Mouse (Mus musculus) neural tube, embryonic 11.5 days (tissue): Measurements from ENCODE around the gene Miga1. TPM values are rescaled to one million over a fixed set of nuclear protein-coding genes. Genes with fewer than 3 reads are reported as not detected.

Experiments used
- ATAC-seq: fragments of 200-750 bp; cut with Nextera tagmentation; 2 replicates; pipeline ENCODE4 v1.8.0; 2017; ENCODE audit warnings: moderate number of reproducible peaks, mild to moderate bottlenecking, moderate TSS enrichment, moderate library complexity; ENCODE audit not compliant: insufficient read depth, low FRiP score, low TSS enrichment
- DNase-seq: peaks from one replicate; pipeline ENCODE4 v3.0.0-alpha.2; 2015; ENCODE audit warnings: low spot score
- H3K27ac ChIP-seq: fragments of 300-500 bp; sonication (generic); 2 replicates; pipeline ENCODE4 v1.5.1; 2014; ENCODE audit warnings: low read depth, mild to moderate bottlenecking, low read length
- H3K27me3 ChIP-seq: fragments of 300-500 bp; sonication (generic); 2 replicates; pipeline ENCODE4 v1.6.1; 2014; ENCODE audit warnings: mild to moderate bottlenecking, low read length, mixed read lengths; ENCODE audit not compliant: control insufficient read depth, insufficient read depth
- H3K36me3 ChIP-seq: fragments of 300-500 bp; sonication (generic); 2 replicates; pipeline ENCODE4 v1.6.1; 2014; ENCODE audit warnings: mild to moderate bottlenecking, low read length, moderate library complexity, mixed read lengths; ENCODE audit not compliant: control insufficient read depth, insufficient read depth
- H3K4me1 ChIP-seq: fragments of 300-500 bp; sonication (generic); 2 replicates; pipeline ENCODE4 v1.6.1; 2014; ENCODE audit warnings: low read length, mixed read lengths; ENCODE audit not compliant: control insufficient read depth, insufficient read depth
- H3K4me2 ChIP-seq: fragments of 300-500 bp; sonication (generic); 2 replicates; pipeline ENCODE4 v1.6.1; 2014; ENCODE audit warnings: low read depth, mild to moderate bottlenecking, moderate library complexity
- H3K4me3 ChIP-seq: fragments of 300-500 bp; sonication (generic); 2 replicates; pipeline ENCODE4 v1.5.1; 2014; ENCODE audit warnings: low read depth, low read length
- H3K9ac ChIP-seq: fragments of 300-500 bp; sonication (generic); 2 replicates; pipeline ENCODE4 v1.6.1; 2014; ENCODE audit warnings: mild to moderate bottlenecking, low read length
- H3K9me3 ChIP-seq: fragments of 300-500 bp; sonication (generic); 2 replicates; pipeline ENCODE4 v1.6.1; 2016; ENCODE audit warnings: low read length; ENCODE audit not compliant: control insufficient read depth
- WGBS: fragments of 180-500 bp; shearing (Covaris S2); extraction: QIAGEN DNeasy Blood & Tissue Kit; methylation state at CpG from one replicate; pipeline ENCODE4 v1.1.7; 2014; 5-methylcytosine and 5-hydroxymethylcytosine counted together
- polyA plus RNA-seq: library from polyadenylated mRNA; unstranded; fragments of >200 nt; fragmentation: Nextera tagmentation; extraction: Ambion mirVana; gene quantifications from 2 replicates; pipeline ENCODE4 v1.2.1, GENCODE M21; 2014

The Miga1 gene
- polyA plus RNA-seq, 1 experiment from 2014 or later: 20.6 TPM

- Histone ChIP-seq H3K27me3 (no peaks in the 10 kb centered on the region), H3K27ac (no peak overlapping the region), H3K9me3 (no peaks in the 10 kb centered on the region), H3K36me3 (no peaks in the 10 kb centered on the region; the same call in 1 of the 2 replicates), H3K4me1 (no peaks in the 10 kb centered on the region), H3K9ac (no peak overlapping the region), H3K4me3 (no peak overlapping the region), H3K4me2 (no peak overlapping the region)
- DNase-seq: no peak
- no peak for ATAC-seq
- WGBS: 90% methylated on average over 5 of the region's 5 CpGs
These were observed 44.3 kb downstream of the Miga1 start for GRCm38 (mm10) chr3:152295896-152296295.

- H3K27me3 ChIP-seq: no peaks in the 10 kb centered on the region
- no peak overlapping the region for H3K4me3 ChIP-seq
- DNase-seq (no peak), ATAC-seq (no peak)
- no peaks in the 10 kb centered on the region for H3K4me1 ChIP-seq
- no peak overlapping the region for H3K4me2 ChIP-seq
- 83% methylated on average over 3 of the region's 3 CpGs for WGBS
- no peaks in the 10 kb centered on the region; the same call in 1 of the 2 replicates for H3K36me3 ChIP-seq
- H3K27ac ChIP-seq: no peak overlapping the region
- H3K9me3 ChIP-seq: no peaks in the 10 kb centered on the region
- H3K9ac ChIP-seq: no peak overlapping the region
These were observed 45.8 kb downstream of the Miga1 start for GRCm38 (mm10) chr3:152294400-152294799.

GRCm38 (mm10) chr3:152293530-152294181, 46.6 kb downstream of the Miga1 start:
- H3K4me3 ChIP-seq: no peak overlapping the region
- no peaks in the 10 kb centered on the region for H3K9me3 ChIP-seq
- H3K27me3 ChIP-seq: no peaks in the 10 kb centered on the region
- H3K4me2 ChIP-seq: no peak overlapping the region
- ATAC-seq (no peak), DNase-seq (no peak)
- no peaks in the 10 kb centered on the region; the same call in 1 of the 2 replicates for H3K36me3 ChIP-seq
- 91% methylated on average over 13 of the region's 13 CpGs for WGBS
- no peaks in the 10 kb centered on the region for H3K4me1 ChIP-seq
- no peak overlapping the region for H3K9ac ChIP-seq
- H3K27ac ChIP-seq: no peak overlapping the region

- no peak overlapping the region for H3K9ac ChIP-seq
- H3K4me1 ChIP-seq: no peaks in the 10 kb centered on the region
- 83% methylated on average over 6 of the region's 6 CpGs for WGBS
- H3K4me2 ChIP-seq: no peak overlapping the region
- H3K36me3 ChIP-seq: peaks cover 2% of the 10 kb centered on the region; the same call in 1 of the 2 replicates
- ATAC-seq (no peak), DNase-seq (no peak)
- H3K27me3 ChIP-seq: no peaks in the 10 kb centered on the region
- no peak overlapping the region for H3K27ac ChIP-seq
- H3K4me3 ChIP-seq: no peak overlapping the region
- no peaks in the 10 kb centered on the region for H3K9me3 ChIP-seq
These were observed 48.3 kb downstream of the Miga1 start for GRCm38 (mm10) chr3:152291895-152292294.

GRCm38 (mm10) chr3:152290175-152290798, 49.9 kb downstream of the Miga1 start:
- ATAC-seq (no peak), DNase-seq (no peak)
- Histone ChIP-seq H3K9me3 (no peaks in the 10 kb centered on the region), H3K27me3 (no peaks in the 10 kb centered on the region), H3K4me2 (no peak overlapping the region), H3K36me3 (peaks cover 4% of the 10 kb centered on the region), H3K27ac (no peak overlapping the region), H3K4me3 (no peak overlapping the region), H3K9ac (no peak overlapping the region), H3K4me1 (no peaks in the 10 kb centered on the region)
- WGBS: 86% methylated on average over 17 of the region's 17 CpGs

GRCm38 (mm10) chr3:152288740-152289139, 51.5 kb downstream of the Miga1 start:
- H3K9ac ChIP-seq: no peak overlapping the region
- no peaks in the 10 kb centered on the region for H3K9me3 ChIP-seq
- H3K36me3 ChIP-seq: peaks cover 4% of the 10 kb centered on the region
- WGBS: 96% methylated on average over 4 of the region's 4 CpGs
- no peak overlapping the region for H3K4me3 ChIP-seq
- H3K4me1 ChIP-seq: no peaks in the 10 kb centered on the region
- H3K27ac ChIP-seq: no peak overlapping the region
- no peak for ATAC-seq
- no peaks in the 10 kb centered on the region for H3K27me3 ChIP-seq
- DNase-seq: no peak
- no peak overlapping the region for H3K4me2 ChIP-seq

GRCm38 (mm10) chr3:152288276-152288675, 51.9 kb downstream of the Miga1 start:
- ATAC-seq: no peak
- H3K36me3 ChIP-seq: peaks cover 6% of the 10 kb centered on the region
- DNase-seq: no peak

GRCm38 (mm10) chr3:152287810-152288209, 52.4 kb downstream of the Miga1 start:
- DNase-seq (no peak), ATAC-seq (no peak)
- Histone ChIP-seq H3K4me3 (no peak overlapping the region), H3K36me3 (peaks cover 6% of the 10 kb centered on the region), H3K4me2 (no peak overlapping the region), H3K9ac (no peak overlapping the region), H3K27ac (no peak overlapping the region), H3K27me3 (no peaks in the 10 kb centered on the region), H3K4me1 (no peaks in the 10 kb centered on the region), H3K9me3 (no peaks in the 10 kb centered on the region)
- 79% methylated on average over 9 of the region's 9 CpGs for WGBS

More at GRCm38 (mm10) chr3:152288276-152288675, 51.9 kb downstream of the Miga1 start:
- no peaks in the 10 kb centered on the region for H3K4me1 ChIP-seq
- WGBS: 89% methylated on average over 5 of the region's 5 CpGs
- H3K9ac ChIP-seq: no peak overlapping the region
- H3K27me3 ChIP-seq: no peaks in the 10 kb centered on the region
- H3K4me2 ChIP-seq: no peak overlapping the region
- H3K9me3 ChIP-seq: no peaks in the 10 kb centered on the region
- no peak overlapping the region for H3K27ac ChIP-seq
- no peak overlapping the region for H3K4me3 ChIP-seq

- Histone ChIP-seq H3K4me3 (no peak overlapping the region), H3K4me2 (no peak overlapping the region), H3K27ac (no peak overlapping the region), H3K4me1 (no peaks in the 10 kb centered on the region), H3K9me3 (no peaks in the 10 kb centered on the region), H3K36me3 (peaks cover 6% of the 10 kb centered on the region), H3K9ac (no peak overlapping the region), H3K27me3 (no peaks in the 10 kb centered on the region)
- DNase-seq: no peak
- WGBS: 81% methylated on average over 5 of the region's 5 CpGs
- no peak for ATAC-seq
These were observed 55.4 kb downstream of the Miga1 start for GRCm38 (mm10) chr3:152284759-152285158.
